Mouse (Mus musculus): Measurements from ENCODE around the gene Kcnd3.

GRCm38 (mm10) chr3:105616861-105617743, 165.0 kb downstream of the Kcnd3 start:
- no peak for TF ChIP-seq CTCF (IDR thresholded peaks at IDR 0.05; ENCODE audit: insufficient read depth, low read depth, low read length)
- no peak for TF ChIP-seq POLR2A (IDR thresholded peaks at IDR 0.05; ENCODE audit: insufficient read depth, low read depth, low read length)

All from olfactory bulb, adult 2 months (tissue).